Mouse (Mus musculus): Measurements from ENCODE around the gene Vps35. TPM values are rescaled to one million over a fixed set of nuclear protein-coding genes. Genes with fewer than 3 reads are reported as not detected.

Vps35 gene
- polyA plus RNA-seq, 1 experiment: 3.4 TPM

DNA sequence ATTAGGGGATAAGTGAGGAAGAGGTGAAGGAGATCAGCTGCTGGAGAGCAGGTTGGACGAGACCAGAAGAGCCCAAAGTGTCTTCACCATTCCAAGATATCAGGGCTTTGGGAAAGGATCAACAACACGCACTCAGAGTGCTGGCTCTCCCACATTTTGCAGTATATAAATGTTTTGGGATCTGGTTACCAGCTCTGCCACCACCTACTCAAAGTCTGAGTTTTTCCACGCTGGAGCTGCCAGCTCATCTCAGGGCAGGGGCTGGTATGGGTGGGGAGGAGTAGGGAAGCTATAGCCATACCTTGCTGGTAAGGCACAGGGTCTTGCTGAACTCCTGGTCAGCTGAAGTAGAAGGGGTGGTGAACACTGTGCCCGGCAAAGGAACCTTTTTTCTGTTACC, 79.4 kb downstream of the Vps35 start:
- H3K27ac ChIP-seq (ENCODE audit: insufficient read depth, low read depth, low read length): no peak overlapping the region
- 58% methylated on average over 4 of the region's 4 CpGs for WGBS

More for the DNA sequence above, 79.4 kb downstream of the Vps35 start:
- Histone ChIP-seq H3K36me3 (ENCODE audit: control insufficient read depth, insufficient read depth, low read length) (no peaks in the 10 kb centered on the region), H3K4me3 (ENCODE audit: low read depth, low read length) (no peak overlapping the region), H3K27me3 (ENCODE audit: control insufficient read depth, insufficient read depth, low read length) (no peaks in the 10 kb centered on the region; the same call in 1 of the 2 replicates), H3K4me1 (ENCODE audit: control insufficient read depth, insufficient read depth, insufficient read length, low read length) (no peaks in the 10 kb centered on the region)
- TF ChIP-seq POLR2A (IDR thresholded peaks at IDR 0.05; ENCODE audit: low read depth, low read length) (no peak), CTCF (IDR thresholded peaks at IDR 0.05; ENCODE audit: extremely low read depth, insufficient read length, insufficient replicate concordance, low read depth, low read length) (no peak)

Other genes with a start within 250 kb of the Vps35 start
- 36.4 and 52.5 TPM in 2 replicates for gene Fbxw9, start 239.7 kb downstream of the Vps35 start, polyA plus RNA-seq (2012; rRNA removed)
- 1.4 TPM in 1 of 2 replicates, not detected in the other for gene Gm5741, start 231.8 kb downstream of the Vps35 start, polyA plus RNA-seq (2012; rRNA removed)
- gene Dhps, start 228.0 kb downstream of the Vps35 start, polyA plus RNA-seq (2012; rRNA removed): 34.8 and 47.2 TPM in 2 replicates
- gene Wdr83os, start 219.1 kb downstream of the Vps35 start, polyA plus RNA-seq (2012; rRNA removed): 66.0 and 79.1 TPM in 2 replicates
- 13.4 and 26.8 TPM in 2 replicates for gene Wdr83, start 218.5 kb downstream of the Vps35 start, polyA plus RNA-seq (2012; rRNA removed)
- 28.8 and 38.1 TPM in 2 replicates for gene Man2b1, start 216.5 kb downstream of the Vps35 start, polyA plus RNA-seq (2012; rRNA removed)
- gene Zfp791, start 176.7 kb downstream of the Vps35 start, polyA plus RNA-seq (2012; rRNA removed): 0.11 and 0.96 TPM in 2 replicates
- gene Cks1brt, start 147.9 kb downstream of the Vps35 start, polyA plus RNA-seq (2012; rRNA removed): not detected in 2 replicates
- gene Olfr371, start 73.8 kb downstream of the Vps35 start, polyA plus RNA-seq (2012; rRNA removed): not detected in 2 replicates
- gene Orc6, start 170 bp downstream of the Vps35 start, polyA plus RNA-seq (2012; rRNA removed): 2.1 and 3.2 TPM in 2 replicates
- 0.05 TPM in 1 of 2 replicates, not detected in the other for gene Mylk3, start 86.5 kb upstream of the Vps35 start, polyA plus RNA-seq (2012; rRNA removed)
- 0.72 and 1.3 TPM in 2 replicates for gene 4921524J17Rik, start 133.0 kb upstream of the Vps35 start, polyA plus RNA-seq (2012; rRNA removed)
- 11.3 and 15.0 TPM in 2 replicates for gene Gpt2, start 192.8 kb upstream of the Vps35 start, polyA plus RNA-seq (2012; rRNA removed)